Mouse (Mus musculus) forebrain, embryonic 12.5 days (tissue): ENCODE results near the gene Plb1. TPM values are rescaled to one million over a fixed set of nuclear protein-coding genes. Genes with fewer than 3 reads are reported as not detected.

Experiments used
- ATAC-seq: fragments of 200-750 bp; cut with Nextera tagmentation; 2 replicates; pipeline ENCODE4 v1.8.0; 2017; ENCODE audit warnings: moderate TSS enrichment; ENCODE audit not compliant: low FRiP score
- H3K27ac ChIP-seq: fragments of 300-500 bp; sonication (generic); 2 replicates; pipeline ENCODE4 v1.5.1; 2016; ENCODE audit warnings: mild to moderate bottlenecking
- H3K27me3 ChIP-seq: fragments of 300-500 bp; sonication (generic); 2 replicates; pipeline ENCODE4 v1.6.1; 2016; ENCODE audit warnings: mild to moderate bottlenecking
- H3K36me3 ChIP-seq: fragments of 300-500 bp; sonication (generic); replicated peaks from 2 replicates; pipeline ENCODE4 v1.6.1; 2016; ENCODE audit warnings: mild to moderate bottlenecking
- H3K4me1 ChIP-seq: fragments of 300-500 bp; sonication (generic); 2 replicates; pipeline ENCODE4 v1.6.1; 2016
- H3K4me2 ChIP-seq: fragments of 300-500 bp; sonication (generic); 2 replicates; pipeline ENCODE4 v1.6.1; 2016; ENCODE audit warnings: mild to moderate bottlenecking, moderate library complexity
- H3K4me3 ChIP-seq: fragments of 300-500 bp; sonication (generic); replicated peaks from 2 replicates; pipeline ENCODE4 v1.5.1; 2016; ENCODE audit warnings: mild to moderate bottlenecking
- H3K9ac ChIP-seq: fragments of 300-500 bp; sonication (generic); 2 replicates; pipeline ENCODE4 v1.6.1; 2016; ENCODE audit warnings: mild to moderate bottlenecking
- H3K9me3 ChIP-seq: fragments of 300-500 bp; sonication (generic); 2 replicates; pipeline ENCODE4 v1.6.1; 2016
- WGBS: fragments of 180-500 bp; shearing (Covaris S2); methylation state at CpG from one replicate; pipeline ENCODE4 v1.1.7; 2016; 5-methylcytosine and 5-hydroxymethylcytosine counted together
- polyA plus RNA-seq: library from polyadenylated mRNA; unstranded; fragments of >200 nt; fragmentation: Nextera tagmentation; extraction: Ambion mirVana; gene quantifications from 2 replicates; pipeline ENCODE4 v1.2.1, GENCODE M21; 2016

Plb1 gene
- polyA plus RNA-seq, 1 experiment from 2014 or later: 0.20 TPM

DNA sequence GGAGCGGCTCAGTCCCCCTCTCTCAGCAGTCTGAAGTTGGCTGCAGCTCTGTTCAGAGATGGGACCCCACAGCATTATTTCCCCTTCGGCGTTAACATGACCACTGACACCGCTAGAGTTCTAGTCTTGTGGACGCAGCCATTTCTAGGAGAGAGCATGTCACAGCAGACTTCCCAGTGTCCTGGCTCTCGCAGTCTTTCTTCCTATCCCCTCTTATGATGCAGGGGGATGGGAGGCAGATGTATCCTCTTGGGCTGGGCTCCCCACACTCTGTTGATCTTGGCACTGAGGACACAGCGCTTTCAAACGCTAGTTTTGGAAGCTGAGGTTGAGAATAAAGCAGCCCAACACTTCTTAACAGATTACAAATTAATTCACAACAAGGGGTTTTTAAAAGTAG is 24.0 kb upstream of the Plb1 start:
- peaks cover 3% of the 10 kb centered on the region for H3K4me1 ChIP-seq
- no peak overlapping the region for H3K9ac ChIP-seq
- H3K9me3 ChIP-seq: no peaks in the 10 kb centered on the region
- 83% methylated on average over 8 of the region's 8 CpGs for WGBS
- no peak overlapping the region for H3K4me2 ChIP-seq
- no peak overlapping the region for H3K4me3 ChIP-seq
- no peak for ATAC-seq
- no peaks in the 10 kb centered on the region for H3K36me3 ChIP-seq
- H3K27ac ChIP-seq: no peak overlapping the region
- no peaks in the 10 kb centered on the region for H3K27me3 ChIP-seq

DNA sequence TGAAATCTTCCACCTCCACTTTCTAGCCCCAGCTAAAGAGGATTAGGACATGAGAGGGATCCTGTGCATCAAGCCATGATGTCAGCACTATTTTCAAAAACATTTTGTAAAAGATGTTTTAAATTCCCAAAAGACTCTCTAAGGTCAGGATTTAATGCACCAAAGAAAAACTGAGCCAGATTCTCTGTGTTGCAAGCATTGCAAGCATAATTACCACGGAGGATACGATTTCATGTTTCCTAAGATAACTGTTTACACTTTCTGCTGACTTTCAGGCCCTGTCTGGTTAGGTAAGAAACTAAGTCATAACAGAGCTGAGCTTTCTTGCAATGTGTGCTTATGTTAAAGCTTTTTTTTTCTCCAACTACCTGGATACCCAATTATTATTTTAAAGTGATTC is 21.5 kb upstream of the Plb1 start:
- WGBS: 53% methylated on average over 2 of the region's 2 CpGs
- H3K27ac ChIP-seq: no peak overlapping the region
- H3K4me1 ChIP-seq: peaks cover 9% of the 10 kb centered on the region
- no peaks in the 10 kb centered on the region for H3K9me3 ChIP-seq
- no peak overlapping the region for H3K9ac ChIP-seq
- no peaks in the 10 kb centered on the region for H3K36me3 ChIP-seq
- no peak for ATAC-seq
- no peak overlapping the region for H3K4me3 ChIP-seq
- H3K27me3 ChIP-seq: no peaks in the 10 kb centered on the region
- no peak overlapping the region for H3K4me2 ChIP-seq

DNA sequence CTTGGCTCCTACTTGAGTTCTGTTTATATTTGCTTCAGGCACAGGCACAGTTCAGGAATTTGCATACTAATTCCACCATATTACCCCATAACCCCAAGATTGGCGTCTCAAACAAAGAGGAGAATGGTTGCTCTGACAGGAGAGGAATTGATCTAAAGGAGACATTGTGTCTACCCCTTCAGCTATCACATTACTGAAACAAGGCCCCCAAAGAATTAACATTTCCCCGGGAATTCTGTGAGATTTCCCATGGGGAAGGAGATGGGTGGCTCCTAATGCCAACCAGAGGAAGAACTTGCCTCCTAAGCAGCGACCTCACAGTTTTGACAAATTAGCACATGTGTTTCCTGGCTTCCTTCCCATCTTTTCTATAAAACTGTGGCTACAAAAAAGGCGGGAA is 18.8 kb upstream of the Plb1 start:
- Histone ChIP-seq H3K27ac (no peak overlapping the region), H3K4me2 (no peak overlapping the region), H3K9me3 (no peaks in the 10 kb centered on the region), H3K4me3 (no peak overlapping the region), H3K27me3 (no peaks in the 10 kb centered on the region), H3K4me1 (peaks cover 9% of the 10 kb centered on the region), H3K36me3 (no peaks in the 10 kb centered on the region), H3K9ac (no peak overlapping the region)
- 42% methylated on average over 4 of the region's 4 CpGs for WGBS
- ATAC-seq: no peak

DNA sequence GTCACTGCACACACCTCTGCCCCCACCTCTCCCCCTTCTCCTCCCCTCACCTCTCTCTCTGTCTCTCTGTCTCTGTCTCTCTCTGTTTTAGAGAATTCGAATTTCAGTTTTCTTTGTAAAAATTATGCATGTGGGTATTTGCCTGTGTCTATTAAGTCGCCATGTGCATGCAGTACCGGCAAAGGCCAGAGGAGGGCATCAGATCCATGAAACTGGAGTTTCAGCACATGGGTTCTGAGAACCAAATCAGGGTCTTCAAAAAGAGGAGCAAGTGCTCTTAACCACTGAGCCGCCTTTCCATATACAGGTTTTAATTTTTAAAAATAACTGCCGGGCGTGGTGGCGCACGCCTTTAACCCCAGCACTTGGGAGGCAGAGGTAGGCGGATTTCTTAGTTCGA is 17.0 kb upstream of the Plb1 start:
- Histone ChIP-seq H3K4me2 (no peak overlapping the region), H3K27ac (no peak overlapping the region), H3K27me3 (no peaks in the 10 kb centered on the region), H3K36me3 (no peaks in the 10 kb centered on the region), H3K9me3 (no peaks in the 10 kb centered on the region), H3K4me3 (no peak overlapping the region), H3K9ac (no peak overlapping the region), H3K4me1 (peaks cover 9% of the 10 kb centered on the region)
- WGBS: 71% methylated on average over 10 of the region's 10 CpGs
- no peak for ATAC-seq

DNA sequence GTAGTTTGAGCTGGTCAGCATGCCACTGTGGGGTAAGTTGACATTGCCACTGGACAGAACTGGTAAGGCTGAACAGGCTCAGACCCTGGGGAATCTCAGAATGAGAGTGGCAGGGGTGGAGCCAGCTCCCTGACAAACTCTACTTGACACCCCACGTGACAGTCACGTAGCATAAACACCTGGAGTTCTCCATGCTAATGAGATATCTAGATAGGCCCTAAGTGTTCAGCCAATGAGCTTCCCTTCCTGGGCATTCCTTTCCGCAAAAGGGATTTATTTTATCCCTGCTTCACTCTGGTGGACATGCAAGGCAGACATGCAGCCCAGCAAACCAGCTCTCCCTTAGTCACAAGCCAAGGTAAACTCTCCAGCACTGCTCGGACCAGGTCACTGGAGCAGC is 16.0 kb upstream of the Plb1 start:
- H3K36me3 ChIP-seq: no peaks in the 10 kb centered on the region
- no peak overlapping the region for H3K4me2 ChIP-seq
- no peaks in the 10 kb centered on the region for H3K9me3 ChIP-seq
- no peak for ATAC-seq
- no peak overlapping the region for H3K4me3 ChIP-seq
- peaks cover 6% of the 10 kb centered on the region for H3K4me1 ChIP-seq
- WGBS: 65% methylated on average over 4 of the region's 4 CpGs
- no peak overlapping the region for H3K9ac ChIP-seq
- H3K27me3 ChIP-seq: no peaks in the 10 kb centered on the region
- no peak overlapping the region for H3K27ac ChIP-seq

DNA sequence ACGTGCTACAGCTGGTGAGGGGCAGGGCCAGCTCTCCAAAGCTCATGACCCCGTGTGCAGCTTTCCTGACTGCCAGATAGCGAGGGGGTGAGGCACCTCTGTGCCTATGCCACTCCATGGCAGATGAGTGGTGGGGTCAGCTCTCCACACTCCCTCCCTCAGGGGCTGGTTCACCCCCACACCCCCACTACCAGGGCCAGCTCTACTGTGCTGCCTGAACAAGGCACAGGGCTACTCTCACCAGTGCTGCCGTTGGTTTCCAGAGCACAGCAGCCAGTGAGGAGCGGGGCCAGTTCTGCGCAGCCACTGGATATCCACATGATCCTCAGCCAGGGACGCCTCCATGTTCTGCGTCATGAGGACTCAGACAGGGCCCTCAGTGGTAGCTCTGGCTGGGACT is 15.0 kb upstream of the Plb1 start:
- no peak overlapping the region for H3K4me2 ChIP-seq
- no peak overlapping the region for H3K27ac ChIP-seq
- WGBS: 85% methylated on average over 8 of the region's 8 CpGs
- no peaks in the 10 kb centered on the region for H3K27me3 ChIP-seq
- H3K36me3 ChIP-seq: no peaks in the 10 kb centered on the region
- peaks cover 6% of the 10 kb centered on the region for H3K4me1 ChIP-seq
- no peak overlapping the region for H3K9ac ChIP-seq
- H3K9me3 ChIP-seq: no peaks in the 10 kb centered on the region
- no peak for ATAC-seq
- no peak overlapping the region for H3K4me3 ChIP-seq

DNA sequence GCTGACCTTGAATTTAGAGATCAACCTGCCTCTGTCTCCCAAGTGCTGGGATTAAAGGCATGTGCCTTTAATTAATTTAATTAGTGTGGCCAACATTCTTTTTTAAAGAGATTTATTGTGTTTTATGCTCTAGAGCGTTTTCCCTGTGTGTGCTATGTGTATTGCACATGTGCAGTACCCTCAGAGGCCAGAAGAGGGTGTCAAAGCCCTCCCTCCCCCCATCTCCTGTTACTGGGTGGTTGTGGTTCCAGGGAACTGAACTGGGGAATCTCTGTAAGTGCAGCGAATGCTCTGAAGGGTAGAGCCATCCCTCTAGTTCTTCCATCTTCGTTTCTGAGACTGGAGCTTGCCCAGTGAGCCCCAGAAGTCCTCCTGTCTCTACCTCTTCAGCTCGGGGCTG is 2.1 kb upstream of the Plb1 start:
- no peak for ATAC-seq
- Histone ChIP-seq H3K9me3 (no peaks in the 10 kb centered on the region), H3K4me2 (no peak overlapping the region), H3K9ac (no peak overlapping the region), H3K36me3 (no peaks in the 10 kb centered on the region), H3K27ac (no peak overlapping the region), H3K4me1 (no peaks in the 10 kb centered on the region), H3K27me3 (no peaks in the 10 kb centered on the region), H3K4me3 (no peak overlapping the region)
- 40% methylated on average over 4 of the region's 4 CpGs for WGBS

DNA sequence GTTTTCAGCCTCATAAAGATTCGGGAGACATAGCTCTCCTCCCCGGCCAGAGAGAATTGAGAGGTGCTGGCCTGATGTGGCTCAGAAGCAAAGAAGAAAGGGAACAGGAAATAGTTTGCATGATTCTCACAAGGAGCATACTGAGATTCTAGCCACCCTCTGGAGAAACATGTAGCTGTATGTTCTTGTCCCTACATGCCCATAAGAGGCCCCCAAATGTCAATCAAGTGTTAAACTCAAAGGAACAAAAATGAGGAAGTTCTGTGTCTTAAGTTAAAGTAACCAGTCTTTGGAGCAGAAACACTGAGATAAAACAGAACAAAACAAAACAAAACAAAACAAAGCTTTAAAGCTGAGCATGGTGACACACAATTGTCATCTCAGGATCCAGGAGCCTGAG is 6.8 kb downstream of the Plb1 start:
- H3K9me3 ChIP-seq: no peaks in the 10 kb centered on the region
- H3K27ac ChIP-seq: no peak overlapping the region
- WGBS: 88% methylated on average over 2 of the region's 2 CpGs
- H3K4me3 ChIP-seq: no peak overlapping the region
- no peaks in the 10 kb centered on the region for H3K36me3 ChIP-seq
- no peaks in the 10 kb centered on the region; the same call in 1 of the 2 replicates for H3K4me1 ChIP-seq
- H3K27me3 ChIP-seq: no peaks in the 10 kb centered on the region
- ATAC-seq: no peak
- no peak overlapping the region for H3K4me2 ChIP-seq
- H3K9ac ChIP-seq: no peak overlapping the region

DNA sequence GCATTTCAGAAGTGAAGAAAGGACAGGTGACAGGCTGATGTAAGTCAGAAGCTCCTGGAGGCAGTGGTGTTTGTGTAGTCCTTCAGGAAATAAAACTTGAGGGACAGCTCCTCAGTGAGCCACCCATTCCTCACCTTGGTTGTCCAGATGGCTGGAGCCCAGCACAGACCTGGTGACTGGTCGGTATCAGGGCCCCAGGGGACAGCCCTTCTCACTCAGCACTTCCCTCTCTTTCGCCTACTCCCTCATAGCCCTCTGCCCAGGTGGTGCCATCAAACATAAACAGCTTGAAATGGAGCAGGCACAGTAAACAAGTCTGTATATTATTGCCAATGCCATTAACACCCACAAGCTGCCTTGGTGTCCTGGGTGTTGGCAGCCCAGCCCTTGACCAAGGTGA is 8.2 kb downstream of the Plb1 start:
- H3K9ac ChIP-seq: no peak overlapping the region
- no peaks in the 10 kb centered on the region for H3K36me3 ChIP-seq
- no peaks in the 10 kb centered on the region; the same call in 1 of the 2 replicates for H3K4me1 ChIP-seq
- no peaks in the 10 kb centered on the region for H3K27me3 ChIP-seq
- H3K27ac ChIP-seq: no peak overlapping the region
- no peaks in the 10 kb centered on the region for H3K9me3 ChIP-seq
- no peak for ATAC-seq
- WGBS: 72% methylated on average over 2 of the region's 2 CpGs
- H3K4me3 ChIP-seq: no peak overlapping the region
- no peak overlapping the region for H3K4me2 ChIP-seq

DNA sequence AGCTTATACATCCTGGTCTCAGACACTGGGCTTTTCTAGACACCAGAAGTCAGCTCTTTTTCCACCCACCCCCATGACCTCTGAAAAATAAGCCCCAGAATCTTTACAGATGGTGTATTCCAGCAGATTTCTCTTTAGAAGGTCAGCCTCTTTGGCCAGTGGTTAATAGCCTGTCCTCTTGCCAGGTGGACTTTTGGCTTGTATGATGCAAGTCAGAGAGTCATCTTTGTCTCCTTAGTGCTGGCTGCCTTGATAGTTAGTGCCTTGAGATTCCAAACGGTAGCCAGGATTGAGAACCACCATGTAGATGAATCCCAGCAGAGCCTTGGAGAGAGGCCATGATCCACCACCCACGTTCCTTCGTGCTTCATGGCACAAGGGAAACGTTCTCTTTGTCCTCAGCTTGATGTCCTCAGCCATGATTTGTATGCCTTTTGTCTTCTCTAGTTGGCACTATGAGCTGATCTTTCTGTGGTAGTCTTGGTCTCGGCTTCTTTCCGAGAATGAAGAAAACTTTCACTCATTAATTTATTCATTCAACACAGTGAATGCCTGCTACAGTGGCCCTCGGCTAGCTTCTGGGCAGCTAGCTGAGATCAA is 10.9 kb downstream of the Plb1 start:
- H3K27ac ChIP-seq: no peak overlapping the region
- no peaks in the 10 kb centered on the region for H3K36me3 ChIP-seq
- 53% methylated on average over 7 of the region's 7 CpGs for WGBS
- no peak for ATAC-seq
- H3K4me3 ChIP-seq: no peak overlapping the region
- H3K27me3 ChIP-seq: no peaks in the 10 kb centered on the region
- H3K9ac ChIP-seq: no peak overlapping the region
- H3K4me1 ChIP-seq: no peaks in the 10 kb centered on the region
- H3K9me3 ChIP-seq: no peaks in the 10 kb centered on the region
- no peak overlapping the region for H3K4me2 ChIP-seq

DNA sequence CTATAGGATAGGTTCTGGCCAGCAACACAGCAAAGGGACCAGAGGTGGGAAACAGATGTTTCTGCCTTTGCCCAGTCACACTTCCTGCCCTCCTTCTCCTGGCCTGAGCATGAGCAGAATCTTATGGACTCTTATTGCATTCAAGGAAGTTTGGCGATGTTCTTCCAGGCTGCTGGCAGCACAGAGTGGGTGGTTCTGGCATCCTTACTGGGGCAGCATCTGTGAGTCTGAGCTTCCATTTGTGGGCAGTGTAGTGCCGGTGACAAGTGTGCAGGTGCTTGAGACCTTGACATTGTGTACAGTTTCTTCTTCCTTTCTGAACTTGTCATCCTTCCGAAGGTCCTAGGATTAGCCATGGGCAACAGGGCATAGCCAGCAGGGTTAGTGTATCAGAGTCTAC is 12.9 kb downstream of the Plb1 start:
- H3K27ac ChIP-seq: no peak overlapping the region
- no peak for ATAC-seq
- 99% methylated on average over 3 of the region's 3 CpGs for WGBS

DNA sequence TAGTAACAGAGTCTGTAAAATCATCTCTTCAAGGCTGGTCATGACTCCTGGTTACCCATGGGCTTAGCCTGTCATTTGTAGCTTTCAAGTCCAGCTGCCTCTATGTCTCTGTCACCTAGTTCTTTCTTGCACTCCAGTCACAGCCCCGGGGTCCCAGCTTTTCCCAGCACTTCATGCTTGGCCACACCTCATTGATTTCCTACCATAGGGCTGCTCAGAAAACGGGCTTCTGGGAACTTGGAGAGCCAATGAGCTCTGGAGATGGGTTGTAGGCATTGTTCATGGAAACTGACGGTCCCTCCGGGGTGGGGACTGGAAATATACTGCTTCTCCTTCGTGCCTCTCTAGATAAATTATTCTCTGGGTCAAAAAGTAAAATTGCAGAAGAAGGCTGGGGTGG is 28.2 kb downstream of the Plb1 start:
- no peak for ATAC-seq
- Histone ChIP-seq H3K4me1 (no peaks in the 10 kb centered on the region), H3K36me3 (no peaks in the 10 kb centered on the region), H3K27me3 (no peaks in the 10 kb centered on the region), H3K4me3 (no peak overlapping the region), H3K4me2 (no peak overlapping the region), H3K9me3 (no peaks in the 10 kb centered on the region), H3K9ac (no peak overlapping the region), H3K27ac (no peak overlapping the region)
- WGBS: 56% methylated on average over 5 of the region's 5 CpGs

More for the DNA sequence above, 12.9 kb downstream of the Plb1 start:
- Histone ChIP-seq H3K4me3 (no peak overlapping the region), H3K27me3 (no peaks in the 10 kb centered on the region), H3K9ac (no peak overlapping the region), H3K4me2 (no peak overlapping the region), H3K36me3 (no peaks in the 10 kb centered on the region), H3K4me1 (no peaks in the 10 kb centered on the region), H3K9me3 (no peaks in the 10 kb centered on the region)

DNA sequence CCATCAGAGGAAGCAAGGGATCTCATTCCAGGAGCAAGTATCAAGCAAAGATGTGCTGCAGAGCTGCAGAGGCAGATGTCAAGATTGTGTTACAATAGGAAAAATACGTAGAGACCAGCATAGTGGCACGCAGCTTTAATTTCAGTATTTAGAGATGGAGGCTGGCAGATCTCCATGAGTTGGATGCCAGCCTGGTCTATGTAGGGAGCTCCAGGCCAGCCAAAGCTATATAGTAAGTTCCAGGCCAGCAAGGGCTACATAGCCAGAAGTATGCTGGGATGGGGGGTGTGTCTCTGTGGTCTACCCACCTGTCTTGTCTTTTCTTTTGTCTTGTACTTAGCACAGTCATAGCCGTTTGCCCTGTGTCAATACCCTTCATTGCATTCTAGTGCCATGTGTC is 28.7 kb downstream of the Plb1 start:
- whole genome bisulfite sequencing: 80% methylated on average over 3 of the region's 3 CpGs
- Histone ChIP-seq H3K27ac (no peak overlapping the region), H3K9ac (no peak overlapping the region), H3K4me1 (no peaks in the 10 kb centered on the region), H3K36me3 (no peaks in the 10 kb centered on the region), H3K4me2 (no peak overlapping the region), H3K27me3 (no peaks in the 10 kb centered on the region), H3K9me3 (no peaks in the 10 kb centered on the region), H3K4me3 (no peak overlapping the region)
- ATAC-seq: no peak
